Mouse (Mus musculus) adrenal gland, adult 2 months (tissue): ENCODE results near the gene Zar1. TPM values are rescaled to one million over a fixed set of nuclear protein-coding genes. Genes with fewer than 3 reads are reported as not detected.
"Not testable (repeated sequence)": the region's sequence is repeated elsewhere in the genome, so short reads cannot be mapped to it uniquely, and the experiment has no call there.

Experiments used
- DNase-seq: peaks from one replicate; pipeline ENCODE4 v3.0.0; 2021
- long read RNA-seq: library from polyadenylated mRNA; stranded (forward); transcript quantifications from one replicate; pipeline ENCODE4 v2.0.0, GENCODE M21; 2021
- polyA plus RNA-seq: library from polyadenylated mRNA; depleted of rRNA; stranded (reverse); fragments of >200 nt; gene quantifications from 2 replicates; pipeline ENCODE4 v1.2.3, GENCODE M21; 2012; rRNA removed
- total RNA-seq, 2 experiments: library from RNA; stranded (reverse); gene quantifications; 2 replicates each; pipeline ENCODE4 v1.2.3; 2021

Zar1 gene
- total RNA-seq, result not detected
- not detected in 2 replicates for polyA plus RNA-seq
- long read RNA-seq, result 0 reads

DNA sequence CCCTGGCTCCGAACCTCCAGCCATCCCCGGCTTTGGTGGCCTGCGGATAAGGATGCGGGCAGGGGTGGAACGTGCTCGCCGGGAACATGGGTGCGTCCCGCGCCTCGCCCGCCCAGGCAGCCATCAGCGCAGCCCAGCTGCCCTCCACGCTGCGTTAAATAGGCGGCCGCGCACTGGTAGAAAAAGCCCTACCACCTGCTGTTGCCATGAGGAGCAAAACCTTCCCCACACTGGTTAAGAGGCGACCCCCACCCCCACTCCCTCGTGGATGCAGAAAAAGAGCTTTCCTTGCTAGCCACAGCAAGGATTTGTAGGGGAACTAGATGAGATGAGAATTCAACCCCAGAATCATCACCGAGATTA is at the start of gene Zar1:
TSS of gene Zar1 (minus strand) at position 285 of the 363 bp plus-strand sequence.
- not testable (repeated sequence) for DNase-seq

DNA sequence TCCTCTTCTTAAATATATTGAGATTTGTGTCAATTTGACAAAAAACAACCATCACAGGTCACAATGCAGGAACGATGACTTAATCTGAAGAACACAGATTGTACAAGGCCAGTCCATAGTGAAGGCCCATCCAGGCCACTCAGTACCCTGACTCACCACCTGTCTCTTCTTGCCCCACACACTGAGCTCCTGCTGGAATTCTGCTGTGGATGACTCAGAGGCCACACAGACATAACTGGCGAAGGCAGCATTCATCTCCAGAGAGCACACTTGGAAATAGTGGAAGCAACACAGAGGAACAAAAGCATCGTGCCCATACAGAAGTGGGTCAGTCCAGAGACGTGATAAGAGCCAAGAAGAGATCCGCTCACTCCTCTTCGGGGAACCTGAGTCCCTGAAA is 49.0 kb upstream of the Zar1 start:
- peak; percentile 76 for DNase-seq

DNA sequence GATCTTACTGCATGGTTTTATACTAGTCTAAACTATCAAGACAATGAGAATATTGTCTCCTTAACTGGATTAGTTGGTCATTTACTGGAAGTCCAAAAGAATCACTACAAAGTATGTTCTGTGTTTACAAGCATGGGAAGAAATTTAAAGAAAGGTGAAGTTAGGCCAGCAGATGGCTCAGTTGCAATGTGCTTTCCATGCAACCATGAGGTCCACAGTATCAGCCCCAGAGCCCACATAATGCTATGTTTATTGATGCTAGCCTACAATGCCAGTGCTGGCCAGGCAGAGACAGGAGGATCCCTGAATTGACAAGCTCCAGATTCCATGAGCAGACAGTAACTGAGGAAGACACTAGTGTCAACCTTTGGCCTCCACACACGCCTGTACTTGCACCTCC is 40.0 kb upstream of the Zar1 start:
- no peak for DNase-seq

DNA sequence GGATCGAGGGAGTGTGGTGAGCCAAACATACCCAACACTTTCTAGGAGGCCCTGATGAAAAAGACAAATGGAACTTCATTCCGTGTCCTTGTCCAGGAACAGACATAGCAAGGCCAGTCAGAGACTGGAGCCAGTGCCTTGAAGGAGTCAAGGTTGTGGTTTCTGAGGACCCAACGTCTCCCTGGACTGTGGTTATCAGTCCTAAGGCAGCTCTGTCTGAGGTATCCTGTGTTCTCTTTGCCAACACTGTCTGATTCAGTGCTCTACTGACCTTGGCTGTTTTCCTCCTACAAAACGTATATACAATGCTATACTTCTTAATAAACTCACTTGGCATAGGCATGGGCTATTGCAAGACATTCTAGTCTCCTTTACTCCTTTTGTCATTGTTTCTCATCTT is 36.4 kb upstream of the Zar1 start:
- DNase-seq, result peak; percentile 4

DNA sequence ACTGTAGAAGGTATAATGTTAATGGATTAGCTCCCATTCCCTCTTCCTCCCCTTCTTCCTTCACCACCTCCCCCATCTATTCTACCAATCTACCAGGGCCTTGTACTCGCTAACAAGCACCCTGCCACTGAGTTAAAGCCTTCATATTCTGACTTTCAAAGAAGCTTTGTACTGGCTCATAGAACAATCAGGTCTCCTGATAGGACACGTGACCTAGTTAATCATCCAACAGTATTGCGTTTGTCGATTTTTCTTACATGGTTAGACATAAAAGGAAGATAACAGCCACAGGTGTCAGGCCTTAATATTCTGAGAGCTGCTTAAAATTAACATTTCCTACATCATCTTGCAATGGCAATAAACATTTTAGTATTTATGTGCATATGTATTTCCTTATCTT is 22.1 kb upstream of the Zar1 start:
- no peak for DNase-seq

DNA sequence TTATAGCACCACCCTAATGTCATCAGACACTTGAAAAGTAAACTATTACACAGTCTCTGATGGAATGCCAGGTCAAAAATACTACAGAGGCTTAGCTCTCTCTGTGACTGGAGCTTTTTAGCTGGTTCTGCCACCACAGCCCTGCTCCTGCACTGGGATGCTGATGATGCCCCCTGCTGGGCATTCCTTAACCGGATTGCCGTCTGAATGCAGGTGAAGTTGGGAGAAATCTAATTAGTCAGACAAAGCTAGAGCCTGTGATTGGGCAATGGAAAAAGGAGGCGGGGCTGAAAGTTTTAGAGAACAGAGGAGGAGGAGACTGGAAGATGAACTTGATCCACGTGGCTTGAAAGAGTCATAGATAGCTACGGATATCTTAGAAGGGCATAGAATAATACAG is 20.0 kb upstream of the Zar1 start:
- DNase-seq, result peak; percentile 76

DNA sequence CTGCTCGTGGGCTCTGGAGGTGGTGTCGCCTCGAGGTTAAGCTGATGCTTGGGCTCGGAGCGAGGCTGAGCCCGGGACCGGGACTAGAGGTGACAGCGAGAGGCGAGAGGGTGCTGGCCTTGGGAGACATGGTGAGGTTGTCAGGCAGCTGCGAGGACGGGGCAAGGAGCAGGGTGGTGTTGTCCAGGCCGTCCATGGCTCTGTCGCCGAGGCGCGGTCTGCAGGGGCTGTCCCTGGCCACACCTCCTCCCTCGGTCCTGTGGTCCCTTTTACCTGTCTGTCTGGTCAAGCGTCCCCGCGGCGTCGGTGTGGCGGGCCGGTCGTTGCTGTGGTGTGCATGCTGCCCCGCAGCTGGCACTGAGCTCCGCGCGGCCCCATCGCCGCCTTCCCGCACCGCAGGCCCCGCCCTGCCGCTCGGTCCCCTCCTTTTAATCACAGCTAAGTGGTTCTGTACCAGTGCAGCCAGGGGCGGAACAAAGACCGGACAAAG is 6.2 kb upstream of the Zar1 start, which contains the start of gene Gm5868:
TSS of gene Gm5868 (minus strand) at position 360 of the 490 bp plus-strand sequence.
- peak; percentile 13 for DNase-seq

DNA sequence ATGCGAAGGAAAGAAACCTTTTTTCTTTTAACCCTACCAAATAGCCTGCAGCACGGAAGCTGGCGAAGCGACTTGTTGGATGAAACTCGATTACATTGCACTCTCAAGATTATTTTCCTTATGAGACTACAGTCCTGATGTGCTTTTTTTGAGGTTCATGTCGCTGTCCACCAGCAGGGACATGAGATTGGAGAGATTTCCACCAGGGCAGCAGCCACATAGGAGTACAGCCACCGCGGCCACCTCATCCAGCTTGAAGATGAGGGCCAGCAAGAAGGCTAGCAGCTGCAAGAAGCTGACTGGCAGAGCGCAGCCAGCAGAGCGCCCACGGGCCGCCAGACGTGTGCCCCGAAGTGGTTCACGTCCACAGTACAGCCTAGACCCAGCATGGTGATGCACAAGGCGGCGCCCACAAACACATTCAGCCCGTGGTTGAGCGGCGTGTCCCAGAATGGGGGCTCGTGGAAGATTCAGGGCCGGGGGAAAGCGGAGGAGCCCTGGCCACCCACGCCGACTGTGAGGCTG is 5.7 kb upstream of the Zar1 start:
- not testable (repeated sequence) for DNase-seq

DNA sequence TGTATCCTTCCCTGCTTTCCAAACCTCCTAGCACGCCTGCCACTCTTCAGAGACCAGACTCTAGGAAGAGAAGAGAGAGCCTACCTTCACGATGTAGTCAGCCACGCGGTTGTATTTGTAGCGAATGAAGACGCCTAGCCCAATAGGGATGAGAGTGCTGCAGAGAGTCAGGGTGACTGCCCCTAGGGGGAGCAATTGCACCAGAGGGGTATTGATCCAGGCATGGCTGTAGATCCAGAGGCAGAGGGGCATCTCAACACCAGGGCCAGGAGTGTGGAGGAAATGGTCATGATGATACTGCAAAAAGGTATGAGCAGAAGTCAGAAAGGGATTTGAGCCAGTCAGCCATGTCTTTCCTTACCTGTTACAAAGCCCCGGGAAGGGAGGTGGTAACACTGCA is 5.1 kb upstream of the Zar1 start:
- peak; percentile 17 for DNase-seq

DNA sequence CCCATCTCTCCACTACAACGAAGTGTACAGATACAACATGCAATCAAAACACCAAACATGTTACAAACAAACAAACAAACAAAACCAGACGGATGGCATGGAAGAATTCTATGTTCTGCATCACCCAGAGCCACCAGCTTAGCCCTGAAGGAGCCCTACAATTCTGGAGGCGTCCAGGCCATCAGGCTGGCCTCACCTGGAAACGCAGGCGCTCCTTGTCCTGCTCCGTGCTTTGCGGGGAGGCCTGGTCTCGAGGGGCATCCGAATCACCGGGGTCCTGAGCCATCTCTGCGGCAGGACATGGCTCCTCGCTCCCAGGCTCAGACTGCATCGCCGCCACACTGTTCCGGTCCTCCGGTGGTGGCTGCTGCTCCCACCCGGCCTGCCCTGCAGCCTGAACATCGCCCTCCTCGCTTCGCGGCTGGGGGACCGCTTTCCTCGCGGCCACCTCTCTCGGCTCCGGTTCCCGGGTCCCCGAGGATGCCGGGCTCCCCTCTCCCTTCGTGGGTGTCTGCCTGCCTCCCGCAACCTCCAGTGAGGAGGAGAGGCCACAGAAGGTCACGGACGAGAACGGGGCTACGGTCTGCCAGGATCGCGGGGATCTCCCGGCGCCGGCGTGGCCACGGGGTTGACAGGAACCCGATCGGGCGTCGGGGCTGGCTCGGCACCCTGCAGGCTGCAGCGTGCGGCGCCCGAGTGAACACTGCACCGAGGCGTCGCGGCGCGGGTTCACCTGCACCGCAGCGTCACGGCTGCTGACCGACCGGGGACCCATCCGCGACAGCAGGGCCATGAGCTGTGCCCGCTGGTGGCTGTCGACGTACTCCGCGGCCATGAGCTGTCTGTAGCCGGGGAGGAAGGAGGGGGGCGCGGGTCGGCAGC is 725 bp downstream of the Zar1 start:
- DNase-seq, result peak; percentile 32

DNA sequence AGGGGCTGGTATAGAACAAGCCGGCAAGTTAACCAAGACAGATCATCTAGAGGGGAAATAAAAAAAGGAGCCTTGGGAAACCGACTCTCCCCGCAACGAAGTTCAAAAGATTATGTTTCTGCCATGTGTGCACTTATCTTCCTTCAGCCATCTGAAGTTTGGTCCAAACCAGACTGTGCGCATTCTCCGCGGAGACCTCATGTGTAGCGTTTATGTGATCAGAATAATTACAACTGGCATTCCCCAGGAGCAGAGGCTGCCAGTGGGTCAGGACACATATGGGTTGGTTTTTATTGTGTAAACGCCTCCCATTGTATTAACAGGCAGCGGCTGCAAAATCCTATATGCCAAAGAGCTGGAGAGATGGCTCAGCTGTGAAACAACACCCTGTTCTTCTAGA is 1.5 kb downstream of the Zar1 start:
- not testable (repeated sequence) for DNase-seq

DNA sequence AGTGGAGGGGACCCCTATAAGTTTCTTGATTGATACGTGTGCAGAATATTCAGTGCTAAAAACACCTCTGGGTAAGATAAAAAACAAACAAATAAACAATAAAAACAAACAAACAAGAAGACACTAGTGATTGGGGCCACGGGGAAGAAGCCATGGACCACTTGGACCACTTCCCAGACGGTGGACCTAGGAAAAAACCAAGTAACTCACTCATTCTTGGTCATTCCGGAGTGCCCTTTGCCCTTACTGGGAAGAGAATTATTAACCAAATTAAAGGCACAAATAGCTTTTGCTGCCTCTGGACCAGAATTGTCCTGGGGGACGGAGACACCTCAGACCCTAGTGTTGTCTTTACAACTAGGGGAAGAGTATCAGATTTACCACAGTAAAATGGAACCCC is 15.4 kb downstream of the Zar1 start:
- no peak for DNase-seq

DNA sequence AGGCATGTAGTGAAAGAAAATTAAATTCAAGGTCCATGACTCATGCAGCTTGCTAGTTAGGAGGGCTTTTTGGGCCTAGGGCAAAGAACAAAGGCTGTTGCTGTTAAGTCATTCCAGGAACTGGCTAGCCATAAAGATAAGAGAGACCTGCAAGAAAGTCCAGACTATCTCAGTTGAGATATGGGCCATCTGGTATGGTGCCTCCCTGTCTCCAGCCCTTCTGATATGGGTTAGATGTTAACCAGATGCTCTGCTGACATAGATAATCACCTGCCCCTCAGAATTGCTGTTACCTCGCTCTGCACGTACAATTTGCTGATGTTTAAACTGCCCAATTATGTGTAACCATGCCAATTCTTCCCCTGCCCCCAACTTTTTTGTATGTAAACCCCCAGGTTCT is 17.9 kb downstream of the Zar1 start:
- not testable (repeated sequence) for DNase-seq

DNA sequence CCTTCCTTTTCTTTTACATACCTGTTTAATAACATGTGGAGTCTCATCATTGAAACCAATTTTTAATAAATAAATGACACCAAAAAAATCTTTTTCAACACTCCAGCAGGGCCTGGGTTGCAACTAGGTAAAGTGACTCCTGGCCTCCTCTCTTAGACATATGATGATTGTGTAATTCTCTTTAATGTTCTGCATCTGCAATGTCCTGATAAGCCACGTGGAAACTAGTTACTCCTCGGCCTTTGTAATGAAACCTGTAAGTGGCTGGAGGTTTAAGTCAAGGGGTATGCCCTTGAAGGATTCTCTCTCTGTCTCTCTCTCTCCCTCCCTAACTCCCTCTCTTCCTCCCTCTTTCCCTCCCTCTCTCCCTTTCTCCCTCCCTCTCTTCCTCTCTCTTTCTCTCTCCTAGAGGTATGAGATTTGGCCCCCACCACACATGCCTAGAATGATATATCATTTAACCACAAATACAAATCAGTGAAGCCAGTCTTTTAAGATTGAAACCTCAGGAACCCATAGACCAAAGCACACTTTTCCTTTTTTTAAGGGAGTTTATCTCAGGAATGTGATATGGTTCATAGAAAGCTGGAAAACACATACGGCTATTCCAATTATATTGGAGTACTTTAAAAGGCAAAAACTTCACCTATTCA is 20.0 kb downstream of the Zar1 start:
- no peak for DNase-seq

DNA sequence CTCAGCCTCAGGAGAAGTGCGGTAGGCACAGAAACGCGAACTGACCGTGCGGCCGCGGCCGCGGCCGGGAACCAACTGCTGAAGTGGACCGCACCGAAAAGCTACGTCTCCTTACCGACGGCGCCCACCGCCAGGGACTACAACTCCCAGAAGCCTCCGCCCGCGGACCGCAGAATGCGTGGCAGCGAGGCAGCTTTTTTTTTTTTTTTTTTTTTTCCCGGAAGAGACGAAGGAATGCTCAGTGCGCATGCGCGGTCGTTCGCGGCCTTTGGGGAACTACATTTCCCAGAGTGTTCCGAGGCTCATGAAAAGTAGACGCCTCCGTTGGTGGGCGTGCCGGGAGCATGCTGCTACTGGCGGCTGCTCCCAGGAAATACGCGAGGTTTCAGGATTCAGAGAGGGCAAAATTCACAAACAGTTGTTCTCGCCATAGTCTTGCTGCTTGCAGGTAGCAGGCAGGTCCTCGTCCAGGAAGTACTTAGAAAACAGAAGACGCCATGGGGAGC is 21.5 kb downstream of the Zar1 start, which contains the start of gene Nfxl1:
TSS of gene Nfxl1 (minus strand) at position 141 of the 506 bp plus-strand sequence.
- peak; percentile 97 for DNase-seq

DNA sequence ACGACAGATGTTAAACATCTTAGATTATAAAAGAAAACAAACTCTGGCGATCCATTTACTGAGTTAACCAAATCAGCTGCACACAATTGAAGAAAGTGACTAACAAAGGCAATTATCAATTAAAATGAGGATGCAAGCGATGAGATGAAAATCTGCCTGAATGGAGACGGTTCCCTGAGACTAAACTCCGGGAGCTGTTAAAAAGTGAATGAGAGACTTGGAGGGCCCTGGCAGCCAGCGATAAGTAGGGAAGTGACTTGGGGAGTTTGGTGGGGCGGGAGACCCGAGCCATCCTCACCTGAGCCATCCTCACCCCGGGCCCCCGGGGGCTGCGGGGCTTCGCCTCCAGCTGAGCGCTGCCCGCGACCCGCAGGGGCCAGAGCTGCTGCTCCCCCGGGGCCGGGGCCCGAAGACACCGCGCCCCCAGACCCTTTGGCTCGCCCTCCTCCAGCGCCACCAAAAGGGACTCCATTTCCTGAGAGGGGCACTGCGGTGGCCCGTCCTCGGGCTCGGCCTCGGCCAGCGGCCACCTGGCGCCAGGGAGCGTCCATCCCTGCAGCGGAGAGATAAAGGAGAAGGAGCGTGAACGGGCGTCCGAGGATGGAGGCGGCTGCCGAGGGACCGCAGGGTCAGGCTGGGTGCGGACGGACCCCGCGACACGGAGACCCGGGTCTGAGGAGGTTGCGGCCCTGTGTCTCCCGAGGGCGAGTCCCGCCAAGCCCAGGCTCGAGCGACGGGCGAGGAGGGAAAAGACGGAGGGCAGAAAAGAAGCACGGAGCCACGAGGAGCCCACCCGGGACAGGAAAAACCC is 22.1 kb downstream of the Zar1 start:
- DNase-seq, result no peak

DNA sequence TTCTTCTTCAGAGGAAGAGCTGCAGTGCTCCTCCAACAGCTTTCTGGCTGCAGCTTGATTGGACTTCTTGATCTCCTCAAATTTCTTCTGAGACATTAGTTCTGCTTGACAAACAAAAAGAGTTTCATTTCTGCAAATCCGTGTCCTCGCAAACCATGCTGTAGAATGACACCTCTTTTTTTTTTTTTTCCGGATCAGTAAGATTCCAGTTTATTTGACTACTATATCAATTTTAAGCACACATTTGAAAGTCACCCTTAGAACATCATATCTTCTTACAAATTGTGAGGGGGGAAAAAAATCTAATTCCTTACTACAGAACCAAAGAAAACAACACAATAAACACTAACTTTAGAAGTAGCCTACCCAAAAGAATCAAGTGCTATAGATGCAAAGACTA is 24.8 kb downstream of the Zar1 start:
- DNase-seq, result no peak

DNA sequence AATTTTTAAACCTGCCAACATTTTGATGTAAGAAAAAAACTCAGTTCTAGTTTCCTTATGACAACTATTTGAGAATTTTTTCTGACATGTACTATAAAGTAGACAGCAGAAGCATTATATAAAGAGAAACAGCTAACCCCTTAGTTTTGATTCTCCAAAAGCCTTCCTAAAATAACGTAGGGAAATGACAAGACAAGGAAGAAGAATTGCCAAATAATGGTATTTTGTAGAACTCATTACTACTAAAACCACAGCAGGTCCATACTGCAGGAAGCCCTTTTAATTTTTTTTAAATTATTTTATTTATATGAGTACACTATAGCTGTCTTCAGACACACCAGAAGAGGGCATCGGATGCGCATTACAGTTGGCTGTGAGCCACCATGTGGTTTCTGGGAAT is 29.8 kb downstream of the Zar1 start:
- DNase-seq, result no peak

DNA sequence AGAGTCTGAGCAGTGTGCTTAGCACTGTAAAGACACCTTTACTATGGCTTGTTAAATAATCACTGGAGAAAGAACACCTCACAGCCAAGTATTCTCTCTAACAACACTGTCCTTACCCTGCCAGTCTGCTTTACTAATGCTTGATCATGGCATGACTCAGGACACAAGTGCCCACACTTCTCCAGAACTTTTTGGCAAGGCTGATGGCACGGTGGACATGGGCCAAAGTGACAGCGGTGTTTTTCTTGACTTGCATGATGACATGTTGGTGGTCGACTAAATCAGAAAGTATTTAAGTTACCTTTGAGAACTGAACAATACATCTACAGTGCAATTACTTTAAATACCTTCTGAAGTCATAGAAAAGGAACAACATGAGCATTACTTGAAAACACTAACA is 52.2 kb downstream of the Zar1 start:
- peak; percentile 80 for DNase-seq
